Mouse (Mus musculus) left cerebral cortex, adult 18-20 months (tissue): Measurements from ENCODE around the gene Bsg. TPM values are rescaled to one million over a fixed set of nuclear protein-coding genes. Genes with fewer than 3 reads are reported as not detected.
"Not testable (repeated sequence)": the region's sequence is repeated elsewhere in the genome, so short reads cannot be mapped to it uniquely, and the experiment has no call there.

Source experiments
- DNase-seq, 2 experiments: peaks; one replicate each; pipeline ENCODE4 v3.0.0; 2021 to 2022; ENCODE audit warnings: low spot score in 2 of 2, mixed read lengths in 1 of 2
- total RNA-seq, 2 experiments: library from RNA; stranded (reverse); gene quantifications; 2 replicates each; pipeline ENCODE4 v1.2.3; 2021

Gene Bsg
- total RNA-seq, 2 experiments from 2014 or later: 566 to 614 TPM

DNA sequence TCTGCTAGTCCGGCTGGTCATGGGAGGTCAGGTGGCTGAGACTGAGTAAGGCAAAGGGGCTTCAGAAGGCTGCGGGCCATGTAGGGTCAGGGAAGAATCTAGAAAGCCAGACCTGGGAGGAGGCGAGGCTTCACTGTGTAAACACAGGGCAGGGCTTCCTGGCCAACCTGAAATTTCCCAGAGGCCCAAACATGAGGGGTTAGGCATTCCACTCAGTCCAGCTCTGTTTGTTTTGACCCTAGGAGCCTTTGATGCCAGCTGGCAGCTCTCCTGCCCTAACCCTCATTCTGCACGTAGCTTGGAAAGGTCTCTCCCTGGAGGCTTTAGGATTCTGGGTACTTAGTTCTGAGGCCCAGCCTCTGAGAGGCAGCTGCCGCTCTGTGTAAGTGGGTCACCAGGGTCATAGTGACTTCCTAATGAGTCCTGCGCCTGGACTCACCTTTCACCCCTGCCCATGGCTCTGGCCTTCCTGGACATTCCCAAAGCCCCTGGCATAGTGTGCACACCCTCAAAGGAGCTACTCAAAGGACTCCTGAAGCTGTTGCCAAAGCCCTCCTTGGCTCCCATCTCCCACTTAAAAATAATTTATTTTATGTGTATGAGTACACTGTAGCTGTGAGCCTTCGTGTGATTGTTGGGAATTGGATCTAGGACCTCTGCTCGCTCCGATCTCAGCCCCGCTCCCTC, 2.7 kb upstream of the Bsg start:
- no peak for DNase-seq

DNA sequence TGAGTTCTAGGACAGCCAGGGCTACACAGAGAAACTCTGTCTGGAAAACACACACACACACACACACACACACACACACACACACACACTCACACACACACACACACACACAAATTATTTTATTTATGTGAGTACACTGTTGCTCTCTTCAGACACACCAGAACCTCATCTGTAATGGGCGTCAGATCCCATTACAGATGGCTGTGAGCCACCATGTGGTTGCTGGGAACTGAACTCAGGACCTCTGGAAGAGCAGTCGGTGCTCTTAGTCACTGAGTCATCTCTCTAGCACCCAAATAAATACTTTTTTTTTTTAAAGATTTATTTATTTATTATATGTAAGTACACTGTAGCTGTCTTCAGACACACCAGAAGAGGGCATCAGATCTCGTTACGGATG, 1.3 kb upstream of the Bsg start:
- DNase-seq: not testable (repeated sequence)

DNA sequence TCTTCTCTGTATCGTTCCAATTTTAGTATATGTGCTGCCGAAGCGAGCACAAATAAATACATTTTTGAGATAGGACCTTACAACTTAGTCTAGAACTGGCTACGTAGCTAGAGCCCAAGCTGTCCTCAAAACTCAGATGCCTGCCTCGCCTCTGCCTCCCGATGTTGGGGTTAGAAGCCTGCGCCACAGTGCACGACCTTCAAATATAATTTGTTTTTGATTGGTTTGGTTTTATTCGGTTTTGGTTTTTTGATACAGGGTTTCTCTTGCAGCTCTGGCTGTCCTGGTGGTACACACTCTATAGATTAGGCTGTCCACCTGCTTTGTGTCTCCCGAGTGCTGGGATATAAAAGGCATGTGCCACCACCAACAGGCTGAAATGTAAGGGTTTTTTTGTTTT, 750 bp upstream of the Bsg start:
- no peak for DNase-seq

DNA sequence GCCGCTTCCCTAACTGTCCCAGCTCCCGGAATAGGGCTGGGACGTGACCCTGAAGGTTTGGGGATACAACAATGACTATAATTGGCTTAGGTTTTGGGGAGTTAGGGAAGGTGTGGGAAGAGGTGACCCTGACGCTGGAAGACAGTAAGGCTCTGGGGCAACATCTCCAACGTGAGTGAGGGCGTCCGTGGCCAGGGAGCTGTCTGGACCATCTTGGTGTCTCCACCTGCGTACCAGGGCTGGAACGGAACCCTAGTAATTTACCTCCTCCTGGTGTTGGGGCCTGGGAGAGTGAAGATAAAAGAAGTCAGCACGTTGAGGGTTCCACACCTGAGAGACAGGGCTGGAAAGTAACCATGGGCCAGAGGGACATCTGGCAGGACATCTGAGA, 674 bp downstream of the Bsg start:
- DNase-seq: no peak

DNA sequence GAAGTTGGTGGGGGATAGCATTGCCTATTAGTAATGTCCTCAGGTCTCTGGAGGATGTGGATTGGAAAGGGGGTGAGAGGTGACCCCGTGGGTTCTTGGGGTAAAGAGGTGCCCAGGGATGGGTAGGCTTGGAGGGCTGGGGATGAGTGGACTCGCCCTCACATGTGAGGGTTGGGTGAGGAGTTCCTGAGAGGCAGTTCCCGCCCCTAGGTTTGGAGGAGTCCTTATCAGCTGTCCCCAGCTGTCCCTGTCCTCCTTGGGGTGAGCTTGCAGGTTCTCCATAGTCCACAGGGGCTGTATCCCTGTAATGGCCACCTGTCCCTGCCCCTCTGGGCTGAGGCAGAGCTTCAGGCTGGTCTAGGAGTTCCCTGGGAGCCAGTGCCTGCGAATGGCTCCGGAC, 1.7 kb downstream of the Bsg start:
- DNase-seq: no peak

DNA sequence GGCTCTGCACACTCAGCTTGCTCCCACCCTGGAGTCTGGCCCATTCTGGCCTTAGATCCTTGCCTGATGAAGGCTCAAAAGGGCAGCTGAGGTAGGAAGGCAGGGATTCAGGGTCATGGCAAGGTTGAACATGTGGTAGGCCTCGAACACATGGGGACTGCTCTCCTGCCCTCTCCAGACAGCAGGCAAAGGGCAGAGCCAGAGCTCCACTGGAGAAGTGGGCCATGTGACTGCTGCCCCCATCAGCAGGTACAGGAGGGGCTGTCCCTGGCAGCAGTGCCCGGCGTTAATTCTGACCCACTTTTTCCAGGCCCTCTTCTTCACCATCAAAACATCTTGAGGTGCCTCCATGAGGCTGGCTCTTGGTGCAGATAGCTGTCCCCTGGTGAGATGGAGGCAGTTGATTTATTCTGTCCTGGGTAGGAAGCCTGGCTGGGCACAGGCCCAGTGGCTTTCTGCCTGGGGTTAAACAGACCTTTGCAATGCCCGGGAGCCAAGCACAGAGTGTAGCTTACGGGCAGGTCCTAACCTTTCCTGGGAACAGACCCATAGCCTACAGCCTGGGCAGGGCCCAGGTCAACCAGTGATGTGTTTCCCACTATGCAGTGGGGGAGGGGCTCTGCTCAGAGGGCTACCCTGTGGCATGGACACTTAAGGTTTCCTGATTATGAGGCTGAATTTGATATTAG, 2.3 kb downstream of the Bsg start:
- DNase-seq: no peak

DNA sequence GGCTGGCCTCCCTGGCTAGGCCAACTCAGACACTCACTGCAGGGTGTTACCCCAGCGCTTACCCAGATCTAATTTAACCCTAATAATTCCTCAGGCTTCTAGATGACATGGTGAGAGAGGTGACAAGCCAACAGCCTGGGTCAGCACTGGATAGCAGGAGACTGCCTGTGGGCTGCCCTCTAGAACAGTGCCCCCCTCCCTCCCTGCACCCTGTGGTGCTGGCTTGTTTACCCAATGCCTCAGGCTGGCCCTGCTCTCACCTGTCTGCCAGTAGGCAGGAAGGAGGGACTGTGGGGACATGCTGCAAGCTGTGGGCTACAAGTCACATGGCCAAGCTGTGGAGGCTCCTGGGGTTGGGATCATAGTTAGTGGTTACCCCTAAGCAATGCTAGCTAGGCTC, 2.9 kb downstream of the Bsg start:
- DNase-seq: no peak

DNA sequence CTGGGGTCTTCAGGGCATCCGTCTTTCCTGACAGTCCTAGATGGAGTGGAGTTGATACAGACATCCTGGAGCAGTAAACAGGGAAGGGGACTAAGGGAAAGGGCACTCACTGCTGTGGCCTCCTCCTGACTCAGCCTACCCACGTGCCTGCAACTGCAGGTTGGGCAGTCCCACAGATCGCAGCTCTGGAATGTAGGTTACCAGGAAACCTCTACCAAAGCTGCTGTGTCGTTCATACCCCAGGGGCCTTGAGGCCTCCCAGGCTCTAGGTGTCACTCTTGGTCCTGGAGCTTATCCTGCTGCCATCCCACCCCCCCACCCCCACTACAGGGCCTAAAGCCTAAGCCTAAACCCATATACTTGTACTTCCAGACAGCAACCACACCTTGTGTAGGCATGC, 3.5 kb downstream of the Bsg start:
- no peak for DNase-seq

DNA sequence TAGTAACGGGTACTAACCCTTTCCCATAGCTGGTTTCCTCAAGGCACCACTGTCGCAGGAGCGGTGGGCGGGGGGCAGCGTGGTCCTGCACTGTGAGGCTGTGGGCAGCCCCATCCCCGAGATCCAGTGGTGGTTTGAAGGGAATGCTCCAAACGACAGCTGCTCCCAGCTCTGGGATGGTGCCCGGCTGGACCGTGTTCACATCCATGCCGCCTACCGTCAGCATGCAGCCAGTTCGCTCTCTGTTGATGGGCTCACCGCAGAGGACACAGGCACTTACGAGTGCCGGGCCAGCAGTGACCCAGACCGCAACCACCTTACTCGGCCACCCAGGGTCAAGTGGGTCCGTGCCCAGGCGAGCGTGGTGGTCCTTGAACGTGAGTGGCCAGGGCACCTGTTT, 4.4 kb downstream of the Bsg start:
- no peak for DNase-seq

DNA sequence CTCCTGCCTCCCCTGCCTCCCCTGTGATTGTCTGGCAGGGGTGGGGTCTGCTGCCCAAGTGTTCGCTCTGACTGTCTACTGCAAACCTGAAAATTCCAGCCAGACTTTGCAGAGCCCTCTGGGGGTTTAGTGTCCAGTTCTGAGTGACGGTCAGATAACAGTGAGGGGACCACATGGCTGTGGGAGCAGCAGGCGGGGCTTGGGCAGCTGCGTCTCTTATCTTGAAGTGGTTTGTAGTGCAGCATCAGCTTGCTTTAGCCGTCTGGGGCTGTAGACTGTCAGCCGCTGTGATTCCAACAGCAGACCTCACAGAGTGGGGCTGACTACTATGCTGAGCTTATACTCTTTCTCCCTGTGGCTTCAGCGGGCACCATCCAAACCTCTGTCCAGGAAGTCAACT, 5.0 kb downstream of the Bsg start:
- DNase-seq: no peak

DNA sequence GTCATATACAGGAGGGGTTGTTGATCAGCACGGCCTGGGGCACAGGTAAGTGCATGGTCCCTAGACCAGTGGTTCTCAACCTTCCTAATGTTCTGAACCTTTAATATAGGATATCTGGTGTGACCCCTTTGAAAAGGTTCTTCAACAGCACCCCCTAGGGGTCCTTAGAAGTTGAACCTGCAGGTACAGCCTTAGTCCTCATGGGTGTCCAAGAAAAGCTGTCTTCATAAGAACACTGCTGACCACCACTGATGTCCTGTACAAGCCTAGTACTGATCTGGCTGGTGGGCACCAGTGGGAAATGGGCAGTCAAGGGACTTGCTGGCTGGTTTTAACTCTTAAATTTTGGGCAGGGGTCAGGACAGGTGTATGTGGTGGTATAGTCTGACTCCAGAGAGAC, 7.7 kb downstream of the Bsg start:
- no peak for DNase-seq

DNA sequence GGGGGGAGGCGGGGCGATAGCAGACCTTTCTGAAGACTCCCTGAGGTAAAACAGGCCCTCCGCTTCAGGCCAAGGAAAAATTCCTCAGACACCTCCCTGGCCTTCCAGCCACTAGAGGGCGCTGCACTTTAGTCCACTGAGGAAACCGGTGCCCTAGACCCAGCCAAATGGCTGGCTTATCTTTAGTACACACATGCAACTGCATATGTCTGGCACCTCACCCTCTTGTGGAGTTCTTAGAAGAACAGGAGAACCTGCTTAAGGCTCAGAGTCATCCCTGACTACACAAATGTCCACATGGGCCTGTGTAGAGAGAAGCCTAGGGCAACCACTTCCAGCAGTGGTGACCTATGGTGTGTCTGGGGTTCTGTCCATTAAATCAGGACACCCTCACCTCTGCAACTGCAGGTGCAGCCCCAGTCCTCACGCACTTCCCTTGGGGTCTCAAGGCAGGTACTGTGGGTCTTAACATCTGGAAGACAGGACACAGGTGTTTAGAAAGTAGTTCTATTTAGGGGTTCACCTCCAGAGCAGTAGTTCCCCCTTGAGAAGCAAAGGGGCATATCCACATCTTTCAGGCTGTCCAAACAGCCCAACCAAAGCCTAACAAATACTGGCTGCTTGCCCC, 8.3 kb downstream of the Bsg start:
- DNase-seq: peak; percentile 82 to 88

DNA sequence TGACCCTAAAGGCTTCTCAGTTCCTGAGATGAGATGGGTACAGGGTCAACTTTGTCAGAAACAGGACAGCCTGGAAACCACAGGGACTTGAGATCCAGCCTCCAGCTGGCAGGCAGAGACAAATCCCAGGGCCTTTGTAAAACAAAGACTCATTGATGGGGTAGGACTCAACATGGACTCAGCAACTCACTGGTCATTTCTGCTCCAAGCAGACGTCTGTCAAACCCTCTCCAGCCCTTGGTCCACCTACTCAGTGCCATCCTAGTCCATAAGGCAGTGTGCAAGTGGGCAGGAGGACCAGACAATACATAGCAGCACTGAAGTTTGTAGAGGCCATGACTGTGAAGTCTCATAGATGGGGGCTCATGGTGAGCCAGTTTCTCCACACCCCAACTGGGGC, 8.9 kb downstream of the Bsg start:
- no peak for DNase-seq

DNA sequence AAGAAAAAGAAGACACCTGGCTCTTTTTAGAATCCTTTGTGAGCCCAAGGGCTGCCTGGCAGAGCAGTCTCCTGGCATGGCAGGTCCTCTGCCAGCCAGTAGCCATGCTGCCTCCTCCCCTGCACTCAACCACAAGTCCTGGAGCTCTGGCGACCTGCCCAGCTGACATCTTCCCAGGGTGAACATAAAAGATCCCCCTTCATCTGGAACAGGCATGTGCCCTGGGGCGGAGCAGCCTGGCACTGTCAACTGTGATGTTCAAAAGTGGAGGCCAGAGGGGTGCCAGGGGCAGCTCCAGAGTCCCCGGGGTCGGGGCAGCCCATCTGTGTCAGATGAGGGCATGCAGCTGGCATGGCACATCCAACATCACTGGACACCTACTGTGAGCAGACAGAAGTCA, 10.7 kb downstream of the Bsg start:
- DNase-seq: no peak

DNA sequence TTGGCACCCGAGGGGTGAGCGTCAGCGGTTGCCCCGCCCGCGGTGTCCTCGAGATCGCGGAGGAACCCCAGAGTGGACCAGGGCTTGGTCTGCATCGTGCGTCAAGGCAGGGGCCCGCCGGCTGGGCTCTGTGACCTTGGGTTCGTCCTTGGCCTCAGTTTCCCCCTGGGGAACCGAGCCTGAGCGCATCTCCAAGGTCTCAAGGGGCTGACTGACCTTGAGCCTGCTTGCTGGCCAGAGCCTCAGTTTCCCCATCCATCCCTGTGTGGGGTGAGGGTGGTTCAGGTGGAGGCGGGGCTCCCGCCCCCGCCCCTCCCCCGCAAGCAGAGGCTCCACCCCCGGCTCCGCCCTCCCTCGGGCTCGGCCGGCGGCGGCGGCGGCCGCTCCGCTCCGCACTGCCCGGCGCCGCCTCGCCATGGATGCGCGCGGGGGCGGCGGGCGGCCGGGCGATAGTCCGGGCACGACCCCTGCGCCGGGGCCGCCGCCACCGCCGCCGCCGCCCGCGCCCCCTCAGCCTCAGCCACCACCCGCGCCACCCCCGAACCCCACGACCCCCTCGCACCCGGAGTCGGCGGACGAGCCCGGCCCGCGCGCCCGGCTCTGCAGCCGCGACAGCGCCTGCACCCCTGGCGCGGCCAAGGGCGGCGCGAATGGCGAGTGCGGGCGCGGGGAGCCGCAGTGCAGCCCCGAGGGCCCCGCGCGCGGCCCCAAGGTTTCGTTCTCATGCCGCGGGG, 12.1 kb downstream of the Bsg start, which contains the start of gene Hcn2:
Gene Hcn2, plus strand, starts transcription at position 381 of the 734 bp plus-strand sequence.
- DNase-seq: no peak

DNA sequence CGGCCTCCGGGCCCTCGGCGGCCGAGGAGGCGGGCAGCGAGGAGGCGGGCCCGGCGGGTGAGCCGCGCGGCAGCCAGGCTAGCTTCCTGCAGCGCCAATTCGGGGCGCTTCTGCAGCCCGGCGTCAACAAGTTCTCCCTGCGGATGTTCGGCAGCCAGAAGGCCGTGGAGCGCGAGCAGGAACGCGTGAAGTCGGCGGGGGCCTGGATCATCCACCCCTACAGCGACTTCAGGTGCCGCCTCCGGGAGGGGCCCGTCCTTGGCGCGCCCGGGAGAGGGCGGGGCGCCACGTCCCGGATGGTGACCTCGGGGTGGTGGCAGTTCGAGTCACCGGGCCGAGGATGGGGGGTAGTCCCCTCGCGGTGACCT, 12.7 kb downstream of the Bsg start:
- DNase-seq: peak; percentile 48 to 63

DNA sequence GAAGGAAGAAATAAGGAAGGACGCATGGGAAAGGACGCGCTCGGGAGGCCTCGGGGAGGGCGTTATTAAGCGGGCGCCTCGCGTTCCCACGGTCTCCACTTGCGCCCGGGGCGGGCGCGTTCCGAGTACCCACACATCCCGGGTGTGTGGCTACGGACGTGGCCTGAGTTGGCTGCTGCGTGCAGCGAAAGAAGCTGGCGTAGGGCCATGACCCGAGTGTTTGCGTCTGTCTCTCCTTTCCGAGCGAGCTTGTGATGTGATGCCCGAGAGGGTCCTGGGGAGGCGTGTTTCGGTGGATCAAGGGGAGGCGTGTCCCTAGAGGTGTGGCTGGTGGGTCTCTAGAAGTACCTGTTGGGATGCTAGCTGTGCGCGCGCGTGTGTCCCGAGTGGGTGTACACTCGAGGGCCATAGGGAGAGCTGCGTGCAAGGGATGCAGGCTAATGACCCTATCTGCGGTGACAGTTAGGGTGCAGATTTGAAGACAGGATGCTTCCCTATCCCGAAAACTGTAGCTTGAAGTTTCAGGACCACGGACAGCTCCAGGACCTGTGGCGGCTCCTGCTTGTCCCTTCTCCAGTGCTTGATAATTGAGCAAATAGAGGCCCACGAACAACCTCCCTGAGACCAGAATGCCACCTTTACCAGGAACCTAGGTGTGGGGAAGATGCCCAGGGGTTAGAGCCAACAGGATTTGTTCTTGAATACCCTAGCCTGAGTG, 13.5 kb downstream of the Bsg start:
- no peak for DNase-seq

DNA sequence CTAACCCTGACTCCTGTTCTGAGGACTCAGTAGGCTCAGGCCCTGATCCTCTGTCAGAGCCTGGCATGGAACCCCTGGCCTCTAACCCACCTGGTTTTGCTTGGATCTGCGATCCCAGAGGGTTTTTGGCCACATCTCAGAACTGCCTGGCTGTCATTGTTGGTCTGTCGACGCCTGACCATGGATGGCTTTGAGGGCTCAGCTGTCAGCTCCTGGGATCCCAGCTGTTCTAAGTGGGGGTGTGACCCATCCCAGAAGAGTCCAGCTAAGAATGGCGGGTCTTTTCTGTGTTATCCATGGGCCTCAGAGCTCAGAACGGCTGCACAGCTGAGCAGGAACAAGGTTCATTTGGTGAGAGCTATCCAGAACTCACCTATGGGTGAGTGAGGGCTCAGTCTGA, 16.8 kb downstream of the Bsg start:
- no peak for DNase-seq

DNA sequence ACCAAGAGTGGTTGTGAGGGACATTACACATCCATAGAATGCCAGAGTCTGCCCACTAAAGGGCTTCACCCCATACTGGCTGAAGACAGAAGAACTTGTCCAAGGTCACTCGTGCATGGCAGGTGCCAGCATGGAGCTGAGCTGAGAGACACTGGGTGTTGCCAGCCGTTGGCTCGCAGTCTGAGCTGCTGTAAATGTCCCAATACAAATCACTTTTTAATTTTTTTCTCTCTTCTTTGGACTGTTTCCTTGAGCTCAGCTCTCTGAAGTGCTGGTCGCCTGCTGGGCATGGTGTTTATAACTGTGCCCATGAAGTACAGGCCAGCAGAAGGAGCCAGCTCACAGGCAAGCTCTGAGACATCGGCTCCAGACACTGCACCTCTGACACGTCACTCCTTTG, 18.8 kb downstream of the Bsg start:
- DNase-seq: no peak

DNA sequence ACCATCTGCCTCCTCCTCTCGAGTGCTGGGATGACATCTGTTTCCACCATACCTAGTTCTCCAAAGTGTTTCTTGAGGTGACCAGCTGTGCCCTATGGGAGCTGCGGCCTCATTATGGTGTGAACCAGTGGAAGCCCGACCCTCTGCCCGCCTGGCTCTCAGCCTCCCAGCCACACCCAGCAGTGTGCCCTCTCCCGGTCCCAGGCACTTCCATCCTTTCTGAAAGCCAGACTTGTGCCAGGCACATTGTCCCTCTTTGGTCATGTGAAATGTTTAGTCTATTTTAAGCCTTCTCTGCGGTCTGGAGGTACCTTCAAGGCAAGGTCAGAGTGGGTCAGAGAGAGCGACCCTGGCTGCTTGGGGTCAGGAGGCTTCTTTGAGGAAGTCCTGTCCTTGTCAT, 19.4 kb downstream of the Bsg start:
- DNase-seq: no peak

DNA sequence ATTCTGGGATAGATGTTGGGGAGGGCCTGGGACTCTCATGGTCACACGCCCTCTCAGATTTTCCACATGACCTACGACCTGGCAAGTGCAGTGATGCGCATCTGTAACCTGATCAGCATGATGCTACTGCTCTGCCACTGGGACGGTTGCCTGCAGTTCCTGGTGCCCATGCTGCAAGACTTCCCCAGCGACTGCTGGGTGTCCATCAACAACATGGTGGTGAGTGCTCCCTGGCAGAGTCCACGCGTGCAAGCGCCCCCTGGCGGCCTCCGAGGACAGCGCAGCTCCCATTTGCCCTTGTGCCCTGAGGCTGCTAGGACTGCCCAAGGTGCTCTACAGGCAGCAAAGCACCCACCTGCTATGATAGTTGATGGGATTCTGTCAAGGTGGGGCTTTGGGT, 21.8 kb downstream of the Bsg start:
- peak in 1 of 2 experiments; percentile 47 for DNase-seq
